Mouse (Mus musculus): Measurements from ENCODE around the gene Mecr.
"Not testable (repeated sequence)": the region's sequence is repeated elsewhere in the genome, so short reads cannot be mapped to it uniquely, and the experiment has no call there.

The Mecr gene

GRCm38 (mm10) chr4:131843290-131843743 lies at the start of gene Mecr:
TSS of gene Mecr (plus strand) at chr4:131843470.
- peak; percentile 67; the same call in 1 of the 2 replicates for ATAC-seq (ENCODE audit: insufficient number of reproducible peaks, low FRiP score, low TSS enrichment)

DNA sequence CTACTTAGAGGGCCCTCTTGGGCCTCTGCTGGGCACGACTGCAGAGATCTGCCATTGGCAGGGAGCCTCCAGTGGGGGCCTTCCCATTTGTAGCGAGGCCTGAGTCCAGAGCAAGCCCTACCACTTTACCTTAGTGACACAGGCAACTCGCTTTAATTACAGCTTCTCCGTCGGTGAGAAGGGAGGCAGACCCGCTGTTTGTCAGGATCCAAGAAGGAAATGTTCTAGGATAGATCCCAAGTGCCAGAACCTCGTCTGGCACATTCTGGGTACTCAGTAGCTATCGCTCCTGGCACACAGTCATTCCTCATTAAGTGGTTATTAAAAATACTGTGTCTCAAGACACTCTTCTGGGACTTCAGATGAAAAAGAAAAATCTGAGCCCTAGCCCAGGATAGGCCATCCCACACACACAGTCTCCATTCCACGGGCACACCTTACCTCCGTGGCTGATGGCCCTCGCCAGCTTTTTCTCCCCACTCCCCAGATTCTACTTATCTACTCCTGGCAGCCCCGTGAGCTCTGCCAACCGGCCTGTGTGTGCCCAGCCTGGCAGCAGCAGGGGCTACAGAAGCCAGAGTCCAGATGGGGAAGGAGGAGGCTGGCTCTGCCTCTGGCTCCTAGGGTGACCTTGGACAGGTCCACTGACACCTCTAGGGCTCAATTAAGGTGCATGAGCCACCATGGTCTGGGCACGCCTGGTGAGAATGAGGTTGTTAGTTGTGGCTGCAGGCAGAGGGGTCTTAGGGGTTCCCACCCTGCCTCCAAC lies 46.8 kb upstream of the Mecr start:
- no peak for ATAC-seq (ENCODE audit: insufficient number of reproducible peaks, low FRiP score, low TSS enrichment)

DNA sequence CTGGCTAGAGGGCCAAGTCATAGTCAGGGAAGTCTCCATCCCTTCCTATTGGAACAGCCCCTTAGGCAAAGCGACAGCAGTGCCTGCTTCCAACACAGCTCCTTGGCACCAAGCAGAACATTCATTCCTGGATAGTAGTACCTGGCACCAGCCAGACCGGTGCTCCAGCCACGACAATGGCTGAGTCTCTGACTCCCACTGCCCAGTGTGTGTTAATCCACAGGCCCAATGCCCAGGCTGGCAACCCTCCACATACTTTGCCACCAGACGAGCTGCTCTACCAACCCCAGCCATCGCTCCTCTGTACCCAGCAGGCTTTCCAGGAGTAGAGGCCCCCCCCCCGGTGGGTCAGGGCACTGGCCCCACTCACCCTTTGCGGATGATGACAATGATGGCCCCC lies 45.8 kb upstream of the Mecr start:
- ATAC-seq (ENCODE audit: insufficient number of reproducible peaks, low FRiP score, low TSS enrichment) = 0 out of 2 replicates have a peak, but pooled peaks have one; percentile 6

GRCm38 (mm10) chr4:131797920-131798319 lies 45.4 kb upstream of the Mecr start:
- no peak for ATAC-seq (ENCODE audit: insufficient number of reproducible peaks, low FRiP score, low TSS enrichment)

DNA sequence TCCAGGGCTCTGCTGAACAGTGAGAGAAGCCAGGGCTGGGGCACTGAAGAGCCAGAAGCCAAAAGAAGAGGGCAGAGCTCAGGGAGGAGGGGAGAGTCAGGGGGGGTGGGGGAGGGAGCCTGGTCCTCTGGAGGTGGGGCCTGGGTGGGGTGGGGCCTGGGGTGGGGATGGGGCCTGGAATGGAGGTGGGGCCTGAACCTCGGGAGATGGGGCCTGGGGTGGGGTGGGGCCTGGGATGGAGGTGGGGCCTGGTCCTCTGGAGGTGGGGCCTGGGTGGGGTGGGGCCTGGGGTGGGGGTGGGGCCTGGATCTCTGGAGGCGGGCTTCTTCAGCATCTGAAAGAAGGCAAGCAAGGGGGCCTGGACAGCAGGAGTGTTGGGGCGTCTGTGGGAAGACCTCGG lies 44.3 kb upstream of the Mecr start:
- no peak for ATAC-seq (ENCODE audit: insufficient number of reproducible peaks, low FRiP score, low TSS enrichment)

GRCm38 (mm10) chr4:131803846-131804245 lies 39.4 kb upstream of the Mecr start:
- no peak for ATAC-seq (ENCODE audit: insufficient number of reproducible peaks, low FRiP score, low TSS enrichment)

DNA sequence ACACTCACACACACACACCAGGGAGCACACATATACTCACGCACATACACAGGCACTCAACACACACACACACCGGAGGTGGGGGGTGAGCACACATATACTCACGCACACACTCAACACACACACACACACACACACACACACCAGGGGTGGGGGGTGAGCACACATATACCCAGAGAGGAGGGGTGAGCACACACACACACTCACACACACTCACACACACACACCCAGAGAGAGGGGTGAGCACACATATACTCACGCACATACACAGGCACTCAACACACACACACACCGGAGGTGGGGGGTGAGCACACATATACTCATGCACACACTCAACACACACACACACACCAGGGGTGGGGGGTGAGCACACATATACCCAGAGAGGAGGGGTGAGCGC lies 38.5 kb upstream of the Mecr start:
- ATAC-seq (ENCODE audit: insufficient number of reproducible peaks, low FRiP score, low TSS enrichment) = not testable (repeated sequence)

DNA sequence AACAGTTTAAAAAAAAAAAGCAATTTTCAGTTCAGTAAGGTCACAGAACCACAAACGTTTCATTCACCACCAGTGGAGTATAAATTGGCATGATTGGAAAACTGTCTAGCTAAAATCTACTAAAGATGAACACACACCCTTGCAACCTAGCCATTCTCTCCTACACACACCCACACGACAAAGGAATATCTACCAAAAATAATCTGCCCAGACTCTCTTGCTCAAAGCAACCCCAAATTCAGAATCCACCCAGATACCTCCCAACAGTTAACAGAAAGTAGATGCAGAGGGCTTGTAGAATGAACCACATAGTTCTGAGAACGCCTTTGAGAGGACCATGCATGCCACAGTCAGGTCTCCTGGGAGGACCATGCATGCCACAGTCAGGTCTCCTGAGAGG lies 38.0 kb upstream of the Mecr start:
- ATAC-seq (ENCODE audit: insufficient number of reproducible peaks, low FRiP score, low TSS enrichment) = no peak

GRCm38 (mm10) chr4:131812458-131812857 lies 30.8 kb upstream of the Mecr start:
- no peak for ATAC-seq (ENCODE audit: insufficient number of reproducible peaks, low FRiP score, low TSS enrichment)

DNA sequence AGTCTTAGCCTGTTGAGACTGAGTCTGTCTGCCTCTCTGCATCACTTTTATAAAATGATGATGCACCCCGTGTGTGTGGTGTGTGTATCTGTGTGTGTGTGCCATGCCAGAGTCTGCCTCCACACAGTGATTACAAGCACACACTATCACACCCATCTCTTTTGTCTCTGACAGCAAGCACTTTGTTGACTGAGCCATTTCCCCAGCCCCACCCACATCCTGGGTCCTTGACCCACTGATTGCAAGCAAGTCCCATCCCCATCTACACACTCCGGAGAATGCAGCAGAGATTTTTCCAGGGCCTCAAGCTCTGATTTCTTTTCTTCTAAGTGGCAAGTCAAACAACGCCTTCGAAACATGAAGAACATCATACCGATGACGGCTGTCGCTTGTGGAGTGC lies 29.5 kb upstream of the Mecr start:
- no peak for ATAC-seq (ENCODE audit: insufficient number of reproducible peaks, low FRiP score, low TSS enrichment)

DNA sequence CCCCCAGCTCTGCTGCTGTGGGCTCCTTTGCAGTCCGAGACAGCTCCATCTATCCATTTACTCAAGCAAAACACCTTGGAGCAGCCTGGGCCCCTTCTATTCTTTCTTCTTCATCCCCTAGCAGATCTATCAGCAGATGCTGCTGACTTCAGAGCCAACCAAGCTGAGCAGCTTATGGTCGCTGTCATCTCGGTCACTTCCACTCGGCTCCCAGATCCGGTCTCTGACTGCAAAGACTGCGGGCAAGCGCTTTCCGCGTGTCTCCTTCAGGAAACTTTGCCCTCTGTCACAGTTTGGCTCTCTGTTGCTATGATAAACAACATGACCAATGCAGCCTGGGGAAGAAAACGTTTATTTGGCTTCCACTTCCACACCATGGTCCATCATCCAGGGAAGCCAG lies 28.4 kb upstream of the Mecr start:
- no peak for ATAC-seq (ENCODE audit: insufficient number of reproducible peaks, low FRiP score, low TSS enrichment)

DNA sequence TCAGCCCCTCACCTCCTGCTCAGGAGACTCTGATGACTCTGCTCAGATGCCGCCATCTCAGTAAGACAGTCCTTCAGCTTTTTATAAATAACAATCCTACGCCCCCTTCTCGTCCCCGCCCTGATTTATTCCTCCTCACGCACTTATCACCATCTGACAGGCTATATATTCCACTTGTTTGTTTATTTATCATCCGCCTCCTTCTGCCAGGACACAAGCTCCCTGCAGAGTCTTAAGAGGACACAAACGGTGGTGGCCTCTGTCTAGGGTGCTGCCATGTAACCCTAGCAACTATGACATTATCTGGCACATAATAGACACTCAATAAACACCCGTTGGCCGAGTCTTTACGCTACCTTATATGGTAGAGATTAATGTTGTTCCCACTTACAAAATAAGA lies 27.5 kb upstream of the Mecr start:
- ATAC-seq (ENCODE audit: insufficient number of reproducible peaks, low FRiP score, low TSS enrichment) = no peak

DNA sequence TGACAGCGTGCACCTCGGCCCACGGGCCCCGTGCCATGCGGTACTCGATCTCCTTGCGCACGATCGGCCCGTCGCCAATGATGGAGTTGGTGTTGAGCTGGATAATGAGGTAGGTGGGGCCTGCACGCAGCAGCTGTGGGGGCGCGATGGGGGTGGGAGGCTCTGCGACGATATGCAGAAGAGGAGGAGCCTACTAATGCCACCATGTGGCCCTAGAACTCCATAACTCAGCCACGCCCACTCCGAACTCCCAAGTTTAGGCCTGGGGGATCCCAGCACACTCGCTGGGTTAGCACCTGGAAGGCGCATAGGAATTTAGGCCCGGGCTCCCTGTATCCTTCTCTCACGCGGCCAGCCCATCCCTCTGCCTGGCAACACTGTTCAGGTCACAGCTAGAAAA lies 24.3 kb upstream of the Mecr start:
- no peak for ATAC-seq (ENCODE audit: insufficient number of reproducible peaks, low FRiP score, low TSS enrichment)

DNA sequence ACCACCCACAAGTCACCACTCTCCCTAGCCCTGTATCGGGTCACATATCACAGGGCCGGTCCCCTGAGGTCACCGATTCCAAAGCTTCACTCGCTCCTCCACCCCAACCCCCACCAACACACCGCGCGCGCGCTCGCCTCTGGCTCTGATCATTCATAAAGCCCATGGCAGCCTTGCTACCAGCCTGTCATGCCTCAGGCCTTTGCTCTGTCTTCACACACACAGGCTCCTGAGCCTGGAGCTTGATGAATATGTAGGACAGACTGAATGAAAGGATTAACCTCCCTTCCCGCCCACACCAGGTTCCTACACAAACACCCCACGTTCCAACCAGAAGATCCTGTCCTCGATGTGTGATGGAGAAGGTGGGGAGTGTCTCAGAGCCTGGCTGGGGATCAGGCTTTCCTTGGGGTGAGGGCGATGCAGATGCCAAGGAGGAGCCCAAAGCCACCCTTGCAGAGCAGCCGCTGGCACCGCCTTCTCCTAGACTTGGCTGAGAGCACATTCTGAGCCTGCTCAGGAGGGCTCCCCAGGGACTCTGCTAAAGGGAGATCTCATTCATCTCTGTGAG lies 22.0 kb upstream of the Mecr start:
- no peak for ATAC-seq (ENCODE audit: insufficient number of reproducible peaks, low FRiP score, low TSS enrichment)

DNA sequence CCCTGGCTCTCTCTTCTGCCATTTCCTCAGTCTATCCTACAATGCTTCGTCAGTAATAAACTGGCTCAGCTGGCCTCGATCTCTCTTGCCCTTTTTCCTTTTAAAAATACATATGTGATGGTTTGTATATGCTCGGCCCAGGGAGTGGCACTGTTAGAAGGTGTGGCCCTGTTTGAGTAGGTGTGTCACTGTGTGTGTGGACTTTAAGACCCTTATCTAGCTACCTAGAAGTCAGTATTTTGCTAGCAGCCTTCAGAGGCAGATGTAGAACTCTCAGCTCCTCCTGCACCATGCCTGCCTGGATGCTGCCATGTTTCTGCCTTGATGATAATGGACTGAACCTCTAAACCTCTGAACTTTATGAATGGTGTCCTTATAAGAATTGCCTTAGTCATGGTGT lies 20.7 kb upstream of the Mecr start:
- no peak for ATAC-seq (ENCODE audit: insufficient number of reproducible peaks, low FRiP score, low TSS enrichment)

GRCm38 (mm10) chr4:131824939-131825338 lies 18.3 kb upstream of the Mecr start:
- no peak for ATAC-seq (ENCODE audit: insufficient number of reproducible peaks, low FRiP score, low TSS enrichment)

- no peak for ATAC-seq (ENCODE audit: insufficient number of reproducible peaks, low FRiP score, low TSS enrichment)
These were observed 17.4 kb upstream of the Mecr start for GRCm38 (mm10) chr4:131825830-131826229.

GRCm38 (mm10) chr4:131826905-131827304 lies 16.4 kb upstream of the Mecr start:
- no peak for ATAC-seq (ENCODE audit: insufficient number of reproducible peaks, low FRiP score, low TSS enrichment)

GRCm38 (mm10) chr4:131829123-131829522 lies 14.1 kb upstream of the Mecr start:
- no peak for ATAC-seq (ENCODE audit: insufficient number of reproducible peaks, low FRiP score, low TSS enrichment)

DNA sequence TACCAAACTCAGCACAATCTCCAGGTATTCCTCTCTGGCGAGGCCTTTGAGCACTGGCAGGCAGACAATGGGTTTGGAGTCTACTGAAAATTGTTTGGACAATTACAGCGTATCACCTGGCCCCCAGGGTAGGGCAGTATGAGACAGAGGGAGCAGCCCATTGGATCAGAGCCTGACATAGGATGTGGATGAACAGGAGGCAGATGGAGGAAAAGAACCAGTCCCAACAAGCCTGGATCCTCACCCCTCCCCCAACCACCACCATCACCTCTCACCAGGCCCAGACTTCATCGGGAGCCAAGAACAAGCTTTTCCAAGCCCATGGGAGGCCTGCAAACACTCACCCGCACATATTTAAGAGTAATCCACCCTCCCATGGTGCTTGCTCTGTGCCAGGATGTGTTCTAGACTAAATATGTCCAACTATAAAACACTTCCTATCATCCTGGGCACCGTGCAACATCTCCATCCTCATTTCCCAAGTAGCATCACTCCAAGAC lies 11.7 kb upstream of the Mecr start:
- ATAC-seq (ENCODE audit: insufficient number of reproducible peaks, low FRiP score, low TSS enrichment) = no peak

- no peak for ATAC-seq (ENCODE audit: insufficient number of reproducible peaks, low FRiP score, low TSS enrichment)
These were observed 10.4 kb upstream of the Mecr start for GRCm38 (mm10) chr4:131832759-131833407.

Data from cerebellum, adult (tissue).